Mouse (Mus musculus) lung, adult 10 weeks (tissue): ENCODE results near the gene Gm21953. TPM values are rescaled to one million over a fixed set of nuclear protein-coding genes. Genes with fewer than 3 reads are reported as not detected.

Experiments used
- polyA plus RNA-seq: library from polyadenylated mRNA; stranded (reverse); fragments of 350-450 nt; fragmentation: Illumina TruSeq; extraction: RNeasy Lipid Tissue Mini Kit (QIAGEN cat#74804); gene quantifications from one replicate; pipeline ENCODE4 v1.2.3, GENCODE M21; 2014; ENCODE audit warnings: low read depth, low replicate concordance; ENCODE audit not compliant: insufficient read depth

The Gm21953 gene
- polyA plus RNA-seq = not detected

GRCm38 (mm10) chr4:42293967-42294366 is at the start of gene Gm21953:
Gene Gm21953, plus strand, starts transcription at chr4:42294267.

GRCm38 (mm10) chr4:42255467-42255866 is 38.6 kb upstream of the Gm21953 start, which contains the start of gene Ccl21b:
Gene Ccl21b, plus strand, starts transcription at chr4:42255767.

GRCm38 (mm10) chr4:42318034-42318433 is 24.0 kb downstream of the Gm21953 start, which contains the start of gene Fam205a3:
Gene Fam205a3, plus strand, starts transcription at chr4:42318334.

Other genes starting within 250 kb of the Gm21953 start
- gene Gm3893, start 203.1 kb upstream of the Gm21953 start, polyA plus RNA-seq = not detected
- gene Gm13304, start 179.4 kb upstream of the Gm21953 start, polyA plus RNA-seq = not detected
- gene Gm13306, start 140.8 kb upstream of the Gm21953 start, polyA plus RNA-seq = 1.8 TPM
- 1.1 TPM for gene Gm13305, start 125.7 kb upstream of the Gm21953 start, polyA plus RNA-seq
- gene Gm10600, start 53.6 kb upstream of the Gm21953 start, polyA plus RNA-seq = 0.24 TPM
- gene Ccl21b, start 38.5 kb upstream of the Gm21953 start, polyA plus RNA-seq = 3.5 TPM
- not detected for gene Fam205a3, start 24.1 kb downstream of the Gm21953 start, polyA plus RNA-seq
- gene Gm21586, start 145.1 kb downstream of the Gm21953 start, polyA plus RNA-seq = not detected
- gene Gm2163, start 172.5 kb downstream of the Gm21953 start, polyA plus RNA-seq = 0.10 TPM
- gene Fam205a2, start 233.9 kb downstream of the Gm21953 start, polyA plus RNA-seq = not detected